Mouse (Mus musculus) small intestine, adult 2 months (tissue): ENCODE data around the gene Sipa1l1.

ENCODE experiments used
- CTCF ChIP-seq: fragments of 200-500 bp; IDR thresholded peaks from 2 replicates; pipeline ENCODE4 v1.5.1; 2012; ENCODE audit warnings: low read depth, mild to moderate bottlenecking, control low read depth, inconsistent platforms, low read length, moderate library complexity, mixed read lengths; ENCODE audit not compliant: insufficient replicate concordance, insufficient read length; ENCODE audit errors: extremely low read depth
- POLR2A ChIP-seq: fragments of 200-500 bp; IDR thresholded peaks from 2 replicates; pipeline ENCODE4 v1.6.1; 2012; ENCODE audit warnings: low read depth, mild to moderate bottlenecking, control low read depth, inconsistent platforms, low read length, moderate library complexity

GRCm38 (mm10) chr12:82208611-82209010 is 39.5 kb downstream of the Sipa1l1 start:
- TF ChIP-seq CTCF (no peak), POLR2A (no peak)
